Mouse (Mus musculus): ENCODE results near the gene Igsf10. TPM values are rescaled to one million over a fixed set of nuclear protein-coding genes. Genes with fewer than 3 reads are reported as not detected.
A peak's percentile ranks its signal among the peaks of the same experiment; 100 is the strongest.
"Not testable (repeated sequence)": the region's sequence is repeated elsewhere in the genome, so short reads cannot be mapped to it uniquely, and the experiment has no call there.

Gene Igsf10
- 0.66 and 0.71 TPM in 2 replicates for polyA plus RNA-seq (2012; rRNA removed)

DNA sequence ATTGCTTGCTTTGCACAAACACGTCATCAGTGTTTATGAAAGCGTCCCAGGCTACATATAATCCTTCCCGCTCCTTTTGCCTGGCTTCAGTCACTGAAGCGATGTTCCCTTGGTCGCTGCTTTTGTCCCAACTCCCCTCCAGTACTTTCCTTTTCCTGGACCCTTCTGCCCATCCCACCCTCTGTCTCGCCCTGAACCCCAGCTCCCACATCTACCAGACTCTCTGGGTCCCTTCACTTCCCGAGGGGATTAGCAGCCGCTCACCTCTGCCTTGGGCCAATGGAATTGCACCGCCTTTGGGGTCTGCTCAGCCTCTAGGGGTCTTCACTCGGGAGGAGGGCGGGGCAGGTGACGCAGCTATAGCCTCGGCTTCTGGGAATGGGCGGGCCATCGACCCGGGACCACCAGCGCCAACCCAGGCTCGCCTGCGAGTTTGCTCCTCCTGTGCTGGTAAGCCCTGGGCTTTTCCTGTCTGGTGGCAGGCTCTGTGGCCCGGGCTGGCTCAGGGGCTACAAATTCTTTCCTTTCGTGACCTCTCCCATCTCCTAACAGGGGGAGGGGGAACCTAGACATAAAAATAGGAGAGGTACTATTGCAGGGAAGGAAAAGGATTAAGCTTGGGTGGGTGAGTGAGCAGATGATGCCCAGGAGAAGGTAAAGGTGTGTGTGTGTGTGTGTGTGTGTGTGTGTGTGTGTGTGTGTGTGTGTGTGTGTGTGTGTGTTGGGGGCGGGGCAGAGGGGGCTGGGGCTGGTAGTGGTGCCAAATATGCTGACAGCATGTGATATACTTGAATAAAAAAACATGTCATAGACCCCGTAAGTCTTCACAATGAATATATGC is at the start of gene Igsf10:
TSS of gene Igsf10 (minus strand) at position 330 of the 841 bp plus-strand sequence.
- Histone ChIP-seq H3K4me1 (ENCODE audit: control insufficient read depth, insufficient read depth, low read length) (no peaks in the 10 kb centered on the region), H3K27ac (ENCODE audit: insufficient read depth, low read length) (no peak within 1 kb of the TSS), H3K4me3 (ENCODE audit: insufficient read depth, low read length) (peak within 1 kb of the TSS; percentile 66)
- no peak for TF ChIP-seq POLR2A (IDR thresholded peaks at IDR 0.05; ENCODE audit: extremely low read depth, insufficient read depth, low read length)
- no peak for TF ChIP-seq CTCF (IDR thresholded peaks at IDR 0.05; ENCODE audit: extremely low read depth, insufficient read depth, low read length)

DNA sequence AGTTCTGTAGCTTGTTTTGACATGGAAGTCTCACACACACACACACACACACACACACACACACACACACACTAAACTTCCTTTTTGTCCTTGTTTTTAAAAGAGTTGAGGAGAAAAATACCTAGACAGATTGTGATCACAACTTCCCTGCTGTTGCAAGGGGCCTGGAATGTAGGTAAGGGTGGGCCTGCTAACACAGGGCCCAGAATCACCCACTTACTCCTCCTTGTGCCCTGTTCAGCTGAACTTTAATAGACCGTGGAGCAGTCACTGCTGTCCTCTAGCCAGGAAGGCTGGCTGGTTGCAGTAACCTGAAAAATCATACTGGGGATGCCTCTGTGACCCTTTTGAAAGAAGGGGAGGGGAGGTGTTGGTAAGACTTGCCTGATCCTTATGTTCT is 41.4 kb upstream of the Igsf10 start:
- TF ChIP-seq POLR2A (IDR thresholded peaks at IDR 0.05; ENCODE audit: extremely low read depth, insufficient read depth, low read length) (no peak), CTCF (IDR thresholded peaks at IDR 0.05; ENCODE audit: extremely low read depth, insufficient read depth, low read length) (no peak)
- Histone ChIP-seq H3K27ac (ENCODE audit: insufficient read depth, low read length) (no peak overlapping the region), H3K4me3 (ENCODE audit: insufficient read depth, low read length) (no peak overlapping the region), H3K4me1 (ENCODE audit: control insufficient read depth, insufficient read depth, low read length) (no peaks in the 10 kb centered on the region)

DNA sequence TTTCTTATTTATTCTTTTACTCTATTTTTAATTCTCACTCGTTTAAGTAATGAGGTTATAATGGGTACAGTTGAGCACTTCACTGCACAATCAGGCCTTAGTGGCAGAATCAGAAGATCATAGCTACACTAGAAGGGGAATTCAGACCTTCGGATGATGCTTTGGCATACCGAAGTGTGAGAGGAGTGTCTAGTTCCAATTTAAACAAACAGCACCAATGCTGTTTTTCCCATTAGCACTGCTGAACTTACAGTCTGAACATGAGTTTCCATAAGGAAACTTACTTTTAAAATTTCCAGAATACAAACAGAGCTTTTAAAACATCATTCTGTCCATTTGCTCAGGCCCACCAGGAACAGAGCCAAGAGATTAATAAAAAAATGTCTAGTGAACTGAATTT is 40.8 kb upstream of the Igsf10 start:
- Histone ChIP-seq H3K27ac (ENCODE audit: insufficient read depth, low read length) (no peak overlapping the region), H3K4me1 (ENCODE audit: control insufficient read depth, insufficient read depth, low read length) (no peaks in the 10 kb centered on the region), H3K4me3 (ENCODE audit: insufficient read depth, low read length) (no peak overlapping the region)
- TF ChIP-seq POLR2A (IDR thresholded peaks at IDR 0.05; ENCODE audit: extremely low read depth, insufficient read depth, low read length), result no peak
- no peak for TF ChIP-seq CTCF (IDR thresholded peaks at IDR 0.05; ENCODE audit: extremely low read depth, insufficient read depth, low read length)

DNA sequence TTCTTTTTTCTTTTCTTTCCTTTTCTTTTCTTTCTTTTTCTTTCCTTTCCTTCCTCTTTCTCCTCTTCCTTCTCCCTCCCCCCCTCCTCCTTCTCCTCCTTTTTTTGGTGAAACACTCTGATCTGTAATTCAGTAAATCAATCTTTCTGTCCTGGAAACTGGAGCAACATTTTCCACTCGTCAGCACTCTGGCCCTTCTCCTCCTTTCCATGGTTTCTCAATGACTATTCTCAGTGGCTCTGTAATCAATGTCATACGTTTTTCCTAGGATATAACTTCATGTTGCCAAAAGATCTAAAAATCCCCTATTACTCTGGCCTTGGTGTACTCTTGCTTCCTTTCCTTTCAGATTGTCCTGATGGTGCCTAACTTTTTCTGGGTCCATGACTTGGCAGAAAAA is 40.1 kb upstream of the Igsf10 start:
- H3K4me3 ChIP-seq (ENCODE audit: insufficient read depth, low read length), result no peak overlapping the region
- TF ChIP-seq CTCF (IDR thresholded peaks at IDR 0.05; ENCODE audit: extremely low read depth, insufficient read depth, low read length) (no peak), POLR2A (IDR thresholded peaks at IDR 0.05; ENCODE audit: extremely low read depth, insufficient read depth, low read length) (no peak)
- H3K27ac ChIP-seq (ENCODE audit: insufficient read depth, low read length), result no peak overlapping the region
- H3K4me1 ChIP-seq (ENCODE audit: control insufficient read depth, insufficient read depth, low read length), result no peaks in the 10 kb centered on the region

DNA sequence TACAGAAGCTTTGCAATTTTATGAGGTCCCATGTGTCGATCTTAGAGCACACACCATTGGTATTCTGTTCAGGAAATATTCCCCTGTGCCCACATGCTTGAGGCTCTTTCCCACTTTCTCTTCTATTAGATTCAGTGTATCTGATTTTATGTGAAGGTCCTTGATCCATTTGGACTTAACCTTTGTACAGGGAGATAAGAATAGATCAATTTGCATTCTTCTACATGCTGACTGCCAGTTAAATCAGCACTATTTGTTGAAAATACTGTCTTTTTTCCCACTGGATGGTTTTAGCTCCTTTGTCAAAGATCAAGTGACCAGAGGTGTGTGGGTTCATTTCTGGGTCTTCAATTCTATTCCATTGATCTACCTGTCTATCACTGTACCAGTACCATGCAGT is 34.6 kb upstream of the Igsf10 start:
- H3K4me1 ChIP-seq (ENCODE audit: control insufficient read depth, insufficient read depth, low read length); H3K27ac ChIP-seq (ENCODE audit: insufficient read depth, low read length); H3K4me3 ChIP-seq (ENCODE audit: insufficient read depth, low read length): not testable (repeated sequence)

DNA sequence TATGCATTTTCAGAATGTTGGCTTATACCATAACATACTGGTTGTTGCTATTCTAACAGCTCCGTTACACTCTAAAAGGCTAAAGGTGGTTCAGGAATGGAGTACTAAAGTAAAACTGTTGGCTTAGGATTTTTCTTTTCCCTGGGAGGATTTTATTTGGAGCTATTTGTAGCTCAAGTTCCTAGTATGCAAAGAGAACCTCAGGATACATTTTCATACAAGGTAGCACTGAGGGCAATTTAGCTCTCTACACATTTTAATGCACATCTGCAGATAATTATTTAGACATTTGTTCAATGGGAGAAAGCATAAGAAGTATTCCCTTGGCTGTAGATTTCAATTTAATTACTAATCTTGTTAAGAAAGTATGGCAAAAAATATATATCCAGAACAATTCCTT is 17.7 kb upstream of the Igsf10 start:
- Histone ChIP-seq H3K4me1 (ENCODE audit: control insufficient read depth, insufficient read depth, low read length) (no peaks in the 10 kb centered on the region), H3K4me3 (ENCODE audit: insufficient read depth, low read length) (no peak overlapping the region)
- TF ChIP-seq POLR2A (IDR thresholded peaks at IDR 0.05; ENCODE audit: extremely low read depth, insufficient read depth, low read length) (no peak), CTCF (IDR thresholded peaks at IDR 0.05; ENCODE audit: extremely low read depth, insufficient read depth, low read length) (no peak)

DNA sequence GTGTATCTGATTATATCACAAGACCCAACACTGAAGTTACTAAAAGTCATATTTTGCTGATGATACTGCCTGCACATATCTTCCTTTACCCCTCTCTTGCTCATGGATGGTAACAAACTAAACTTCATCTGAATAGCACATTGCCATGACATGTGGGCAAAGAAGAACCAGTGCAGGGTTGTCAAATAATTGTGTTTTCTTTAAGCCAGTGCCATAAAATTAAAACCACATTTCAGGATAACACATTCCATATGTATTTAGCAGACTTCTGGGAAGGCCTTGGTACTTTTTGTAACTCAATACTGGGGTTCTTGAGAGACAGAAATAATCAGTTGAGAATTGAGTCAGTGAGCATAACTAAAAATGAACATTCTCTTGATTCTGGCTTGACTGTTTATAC is 15.9 kb upstream of the Igsf10 start:
- no peak overlapping the region for H3K4me3 ChIP-seq (ENCODE audit: insufficient read depth, low read length)
- H3K27ac ChIP-seq (ENCODE audit: insufficient read depth, low read length), result no peak overlapping the region
- H3K4me1 ChIP-seq (ENCODE audit: control insufficient read depth, insufficient read depth, low read length), result no peaks in the 10 kb centered on the region
- TF ChIP-seq CTCF (IDR thresholded peaks at IDR 0.05; ENCODE audit: extremely low read depth, insufficient read depth, low read length) (no peak), POLR2A (IDR thresholded peaks at IDR 0.05; ENCODE audit: extremely low read depth, insufficient read depth, low read length) (no peak)

More for the DNA sequence above, 17.7 kb upstream of the Igsf10 start:
- H3K27ac ChIP-seq (ENCODE audit: insufficient read depth, low read length), result no peak overlapping the region

DNA sequence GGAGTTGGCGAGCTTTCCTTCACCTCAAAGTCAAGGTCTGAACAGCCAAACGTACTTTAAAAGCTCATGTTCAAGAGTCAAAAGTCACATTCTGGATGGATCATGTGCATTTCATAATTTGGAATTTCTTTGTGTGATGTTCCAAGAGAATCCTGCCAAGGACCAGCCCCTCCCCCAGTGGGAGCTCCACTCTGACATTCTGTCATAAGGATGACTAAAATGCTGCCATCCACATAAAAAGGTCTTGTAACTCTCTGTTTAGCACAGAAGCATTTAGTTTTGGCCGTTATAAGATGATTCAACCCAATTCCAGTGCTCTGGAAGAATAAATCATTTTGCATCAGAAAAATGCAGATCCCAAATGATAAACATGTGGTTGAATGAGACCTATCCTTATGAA is 10.0 kb upstream of the Igsf10 start:
- H3K4me1 ChIP-seq (ENCODE audit: control insufficient read depth, insufficient read depth, low read length), result no peaks in the 10 kb centered on the region
- H3K4me3 ChIP-seq (ENCODE audit: insufficient read depth, low read length), result no peak overlapping the region
- no peak overlapping the region for H3K27ac ChIP-seq (ENCODE audit: insufficient read depth, low read length)
- TF ChIP-seq CTCF (IDR thresholded peaks at IDR 0.05; ENCODE audit: extremely low read depth, insufficient read depth, low read length) (no peak), POLR2A (IDR thresholded peaks at IDR 0.05; ENCODE audit: extremely low read depth, insufficient read depth, low read length) (no peak)

DNA sequence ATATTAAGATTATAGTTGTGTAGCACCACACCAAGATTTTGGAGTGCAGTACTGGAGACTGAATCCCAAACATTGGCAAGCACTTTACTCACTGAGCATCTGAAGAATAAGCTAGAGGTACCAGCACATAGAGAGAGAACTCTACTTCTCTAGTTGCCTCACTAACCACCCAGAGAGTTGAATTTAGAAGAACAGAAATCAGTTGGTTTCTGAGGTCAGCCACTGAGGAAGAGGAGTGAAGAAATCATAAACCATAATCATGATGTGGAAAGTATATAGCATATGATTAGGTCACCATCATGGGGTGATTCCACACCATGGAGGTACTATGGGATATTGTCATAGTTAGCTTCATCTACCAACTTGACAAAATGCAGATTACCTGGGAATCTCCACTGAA is 7.6 kb upstream of the Igsf10 start:
- Histone ChIP-seq H3K4me1 (ENCODE audit: control insufficient read depth, insufficient read depth, low read length) (no peaks in the 10 kb centered on the region), H3K4me3 (ENCODE audit: insufficient read depth, low read length) (no peak overlapping the region), H3K27ac (ENCODE audit: insufficient read depth, low read length) (no peak overlapping the region)
- TF ChIP-seq POLR2A (IDR thresholded peaks at IDR 0.05; ENCODE audit: extremely low read depth, insufficient read depth, low read length), result no peak
- no peak for TF ChIP-seq CTCF (IDR thresholded peaks at IDR 0.05; ENCODE audit: extremely low read depth, insufficient read depth, low read length)

DNA sequence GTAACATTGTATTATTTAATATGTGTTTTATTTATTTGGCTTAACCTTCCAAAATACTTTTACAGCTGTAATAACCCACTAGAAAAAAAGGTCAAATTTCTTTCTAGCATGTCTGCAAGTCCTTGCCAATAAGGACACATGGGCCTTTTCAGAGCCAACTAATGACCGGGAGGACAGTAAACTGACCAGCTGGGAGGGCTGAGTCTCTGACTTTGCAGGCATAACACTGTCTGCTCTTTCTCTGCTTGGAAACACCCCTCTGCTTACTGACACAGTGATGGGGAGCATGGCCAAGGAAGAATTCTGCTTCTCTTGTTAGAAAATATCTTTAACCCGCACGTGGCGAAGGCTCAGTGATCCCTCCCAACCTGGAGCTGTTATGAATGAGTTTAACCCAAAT is 1.2 kb downstream of the Igsf10 start:
- Histone ChIP-seq H3K4me1 (ENCODE audit: control insufficient read depth, insufficient read depth, low read length) (no peaks in the 10 kb centered on the region), H3K27ac (ENCODE audit: insufficient read depth, low read length) (no peak overlapping the region), H3K4me3 (ENCODE audit: insufficient read depth, low read length) (no peak overlapping the region; the same call in 1 of the 2 replicates)
- TF ChIP-seq POLR2A (IDR thresholded peaks at IDR 0.05; ENCODE audit: extremely low read depth, insufficient read depth, low read length), result no peak
- no peak for TF ChIP-seq CTCF (IDR thresholded peaks at IDR 0.05; ENCODE audit: extremely low read depth, insufficient read depth, low read length)
